ENCODE assay signal across 23 mouse cellular contexts in genomic region chr19:53159351-53159750, GRCm38 (mm10).
"Had no signal": no experiment of that assay in that cellular context is flagged by ENCODE, and none has a peak within 500 bp of the region (broad histone marks: within the 10 kb centered on the region; RNA-seq: fewer than 3 reads in every experiment).

No protein-coding gene starts in this region.

- H3K4me2 ChIP-seq: limb, embryonic 13.5 days; liver, embryonic 12.5 days; liver, embryonic 15.5 days; lung, embryonic 15.5 days; midbrain, embryonic 13.5 days; neural tube, embryonic 13.5 days; stomach, embryonic 15.5 days had no signal

- H3K27me3 ChIP-seq: limb, embryonic 13.5 days; liver, embryonic 12.5 days; liver, embryonic 15.5 days; lung, embryonic 15.5 days; megakaryocyte, embryonic 14.5 days; midbrain, embryonic 13.5 days; neural tube, embryonic 13.5 days; stomach, embryonic 15.5 days had no signal

- DNase-seq: kidney, postnatal 25 days; layer of hippocampus, adult 9-11 months; liver; lung, adult 18-20 months; lung, postnatal 10 days; lung, postnatal 36 days; retina, postnatal 1 day; right cerebral cortex, postnatal 25 days; spleen, adult 18-20 months; thymus, postnatal 25 days had no signal

- H3K9me3 ChIP-seq: limb, embryonic 10.5 days; limb, embryonic 13.5 days; liver, embryonic 12.5 days; liver, embryonic 15.5 days; lung, embryonic 15.5 days; megakaryocyte, embryonic 14.5 days; midbrain, embryonic 10.5 days; midbrain, embryonic 13.5 days; neural tube, embryonic 13.5 days; stomach, embryonic 15.5 days had no signal

- H3K4me1 ChIP-seq: neural tube, embryonic 13.5 days had no signal

- H3K27ac ChIP-seq: layer of hippocampus, adult 2 months; limb, embryonic 10.5 days; limb, embryonic 13.5 days; liver, embryonic 12.5 days; liver, embryonic 15.5 days; lung, embryonic 15.5 days; midbrain, embryonic 10.5 days; midbrain, embryonic 13.5 days; neural tube, embryonic 13.5 days; stomach, embryonic 15.5 days had no signal

- H3K36me3 ChIP-seq: limb, embryonic 10.5 days; limb, embryonic 13.5 days; liver, embryonic 12.5 days; lung, embryonic 15.5 days; midbrain, embryonic 10.5 days; midbrain, embryonic 13.5 days; neural tube, embryonic 13.5 days; stomach, embryonic 15.5 days had no signal

- H3K9ac ChIP-seq: limb, embryonic 13.5 days; liver, embryonic 12.5 days; liver, embryonic 15.5 days; lung, embryonic 15.5 days; midbrain, embryonic 13.5 days; neural tube, embryonic 13.5 days; stomach, embryonic 15.5 days had no signal

- H3K4me3 ChIP-seq: layer of hippocampus, adult 2 months; limb, embryonic 10.5 days; limb, embryonic 13.5 days; liver, embryonic 12.5 days; liver, embryonic 15.5 days; lung, embryonic 15.5 days; megakaryocyte, embryonic 14.5 days; midbrain, embryonic 10.5 days; midbrain, embryonic 13.5 days; myocyte; neural tube, embryonic 13.5 days; stomach, embryonic 15.5 days had no signal

- ATAC-seq: liver, embryonic 12.5 days; midbrain, embryonic 13.5 days; midbrain, embryonic 16.5 days had no signal
